Mouse (Mus musculus): Measurements from ENCODE around the gene Gm21972.

- no peak for TF ChIP-seq GATA1 (IDR thresholded peaks at IDR 0.05; ENCODE audit: low read length)
- TF ChIP-seq TAL1 (IDR thresholded peaks at IDR 0.05; ENCODE audit: low read length) = no peak
These were observed at the start of gene Gm21972 for GRCm38 (mm10) chr1:86133337-86133736.
